In genomic region chr19:21035505-21035904, GRCm38 (mm10) we compare ENCODE assay signal across 20 mouse cellular contexts.
DNase-seq lines count a peak whose midpoint lies in the region; ATAC-seq and TF ChIP-seq lines count a peak whose summit lies in the region.
"Had no signal": no experiment of that assay in that cellular context is flagged by ENCODE, and none has a peak within 500 bp of the region (broad histone marks: within the 10 kb centered on the region; RNA-seq: fewer than 3 reads in every experiment).

No protein-coding gene starts in this region.

- H3K4me3 ChIP-seq in heart, adult 2 months, result no peak overlapping the region
- H3K4me3 ChIP-seq in intestine, embryonic 15.5 days (replicated peaks), result no peak overlapping the region
- H3K4me3 ChIP-seq in thymus, adult 2 months (ENCODE audit: control insufficient read depth, insufficient read depth, low read length), result no peak overlapping the region
- H3K4me3 ChIP-seq: hindbrain, embryonic 10.5 days; midbrain, embryonic 12.5 days had no signal

- H3K36me3 ChIP-seq in heart, adult 2 months (ENCODE audit: control insufficient read depth, insufficient read depth, low read length), result no peaks in the 10 kb centered on the region
- no peaks in the 10 kb centered on the region for H3K36me3 ChIP-seq in intestine, embryonic 15.5 days
- no peaks in the 10 kb centered on the region for H3K36me3 ChIP-seq in thymus, adult 2 months (ENCODE audit: control insufficient read depth, insufficient read depth, low read length)
- H3K36me3 ChIP-seq: hindbrain, embryonic 10.5 days; midbrain, embryonic 12.5 days had no signal

- H3K9ac ChIP-seq in heart, adult 2 months (ENCODE audit: low read depth, low read length), result no peak overlapping the region
- H3K9ac ChIP-seq in intestine, embryonic 15.5 days, result no peak overlapping the region
- H3K9ac ChIP-seq: liver, embryonic 14.5 days; midbrain, embryonic 12.5 days had no signal

- TF ChIP-seq CTCF in heart, adult 2 months (IDR thresholded peaks at IDR 0.05), result no peak
- TF ChIP-seq CTCF in thymus, adult 2 months (IDR thresholded peaks at IDR 0.05; ENCODE audit: borderline replicate concordance, control insufficient read depth, extremely low read depth, insufficient read depth, low read length, poor library complexity), result no peak

- TF ChIP-seq POLR2A in heart, adult 2 months (IDR thresholded peaks at IDR 0.05; ENCODE audit: insufficient read depth, low read depth, low read length), result no peak
- no peak for TF ChIP-seq POLR2A in thymus, adult 2 months (IDR thresholded peaks at IDR 0.05; ENCODE audit: control insufficient read depth, extremely low read depth, insufficient read depth, low read length, poor library complexity)

- no peak overlapping the region for H3K4me2 ChIP-seq in intestine, embryonic 15.5 days (replicated peaks)
- H3K4me2 ChIP-seq: heart, embryonic 11.5 days; midbrain, embryonic 12.5 days had no signal

- peak overlapping the region; percentile 7; the same call in 1 of the 2 replicates for H3K27ac ChIP-seq in heart, adult 2 months
- H3K27ac ChIP-seq in intestine, embryonic 15.5 days, result no peak overlapping the region
- H3K27ac ChIP-seq in thymus, adult 2 months (ENCODE audit: control insufficient read depth, insufficient read depth, low read length), result no peak overlapping the region
- H3K27ac ChIP-seq: hindbrain, embryonic 10.5 days; hindbrain, postnatal 0 days; liver, embryonic 14.5 days; midbrain, embryonic 12.5 days had no signal

- no peak for TF ChIP-seq EP300 in heart, adult 2 months (IDR thresholded peaks at IDR 0.05; ENCODE audit: insufficient read depth, low read depth, low read length)

- ATAC-seq in intestine, embryonic 15.5 days, result peak; percentile 63
- peak; percentile 19; the same call in 1 of the 2 replicates for ATAC-seq in monocyte, adult 5-6 weeks (replicated peaks; ENCODE audit: insufficient number of reproducible peaks, low FRiP score, low TSS enrichment, poor library complexity, severe bottlenecking)
- ATAC-seq: CD4-positive, CD25-positive, alpha-beta regulatory T cell, adult 4 months; hindbrain, postnatal 0 days had no signal

- 55% methylated on average over 4 of the region's 4 CpGs for WGBS in heart, adult 2 months
- whole genome bisulfite sequencing in intestine, embryonic 15.5 days, result 9% methylated on average over 4 of the region's 4 CpGs
- WGBS in thymus, adult 2 months, result 97% methylated on average over 4 of the region's 4 CpGs

- no peaks in the 10 kb centered on the region for H3K79me2 ChIP-seq in heart, adult 2 months (replicated peaks; ENCODE audit: control insufficient read depth, insufficient read depth, low read length)

- H3K9me3 ChIP-seq in intestine, embryonic 15.5 days, result no peaks in the 10 kb centered on the region
- H3K9me3 ChIP-seq: hindbrain, embryonic 10.5 days; midbrain, embryonic 12.5 days had no signal

- H3K27me3 ChIP-seq in heart, adult 2 months (ENCODE audit: control insufficient read depth, insufficient read depth, low read length), result no peaks in the 10 kb centered on the region
- H3K27me3 ChIP-seq in intestine, embryonic 15.5 days (replicated peaks), result no peaks in the 10 kb centered on the region
- H3K27me3 ChIP-seq in thymus, adult 2 months (ENCODE audit: control insufficient read depth, insufficient read depth, low read length), result no peaks in the 10 kb centered on the region
- H3K27me3 ChIP-seq: midbrain, embryonic 12.5 days had no signal

- intact Hi-C loops in heart, adult 2 months (cut with DNase I), result loop anchor here (5.0 to 10.0 kb wide), 2 partner anchors 72 to 699 kb away; no protein-coding TSS in a partner anchor

- no peak for DNase-seq in heart, adult 2 months
- DNase-seq in heart, adult 9 months (ENCODE audit: low spot score in 2 of 2), result no peak
- DNase-seq in kidney, postnatal 14 days, result peak; percentile 6
- no peak for DNase-seq in kidney, adult 9 months
- no peak for DNase-seq in thymus, adult 2 months
- DNase-seq in right cerebral cortex, postnatal 14 days, result no peak
- DNase-seq: adrenal gland, postnatal 36 days; cerebellum, adult 11-12 months; cerebellum, postnatal 10 days; layer of hippocampus, adult 9-11 months; spleen, adult 18-20 months; thymus, postnatal 25 days had no signal

- H3K4me1 ChIP-seq in heart, adult 2 months (ENCODE audit: control insufficient read depth, insufficient read depth, low read length), result peaks cover 7% of the 10 kb centered on the region
- no peaks in the 10 kb centered on the region; the same call in 1 of the 2 replicates for H3K4me1 ChIP-seq in intestine, embryonic 15.5 days (replicated peaks)
- peaks cover 11% of the 10 kb centered on the region for H3K4me1 ChIP-seq in thymus, adult 2 months (replicated peaks; ENCODE audit: control insufficient read depth, insufficient read depth, low read length)
